Mouse (Mus musculus) heart, adult 2 months (tissue): Measurements from ENCODE around the gene Mlxip. TPM values are rescaled to one million over a fixed set of nuclear protein-coding genes. Genes with fewer than 3 reads are reported as not detected.

Experiments
- DNase-seq, 2 experiments: peaks; one replicate each; pipeline ENCODE4 v3.0.0; 2021
- H3K27ac ChIP-seq: fragments of 200-600 bp; 2 replicates; pipeline ENCODE4 v1.8.1; 2022
- H3K27me3 ChIP-seq: fragments of 200-500 bp; 2 replicates; pipeline ENCODE4 v1.6.1; 2012; ENCODE audit warnings: mild to moderate bottlenecking, low read length, inconsistent platforms, mixed read lengths; ENCODE audit not compliant: control insufficient read depth, insufficient read depth
- H3K36me3 ChIP-seq: fragments of 200-500 bp; 2 replicates; pipeline ENCODE4 v1.6.1; 2012; ENCODE audit warnings: low read length, inconsistent platforms; ENCODE audit not compliant: control insufficient read depth, insufficient read depth
- H3K4me1 ChIP-seq: fragments of 200-500 bp; 2 replicates; pipeline ENCODE4 v1.6.1; 2011; ENCODE audit warnings: low read length; ENCODE audit not compliant: control insufficient read depth, insufficient read depth
- H3K4me3 ChIP-seq: fragments of 200-600 bp; 2 replicates; pipeline ENCODE4 v1.8.1; 2022
- H3K79me2 ChIP-seq: fragments of 200-500 bp; replicated peaks from 2 replicates; pipeline ENCODE4 v1.6.1; 2012; ENCODE audit warnings: mild to moderate bottlenecking, inconsistent platforms, low read length, moderate library complexity, mixed read lengths; ENCODE audit not compliant: control insufficient read depth, insufficient read depth
- H3K9ac ChIP-seq: fragments of 200-500 bp; 2 replicates; pipeline ENCODE4 v1.6.1; 2012; ENCODE audit warnings: low read depth, mild to moderate bottlenecking, control low read depth, inconsistent platforms, low read length, mixed read lengths
- CTCF ChIP-seq: fragments of 200-600 bp; IDR thresholded peaks from 2 replicates; pipeline ENCODE4 v1.8.1; 2022; ENCODE audit warnings: antibody characterized with exemption, mild to moderate bottlenecking, moderate library complexity
- EP300 ChIP-seq: fragments of 200-500 bp; IDR thresholded peaks from 2 replicates; pipeline ENCODE4 v1.6.1; 2011; ENCODE audit warnings: low read depth, low read length, control low read depth; ENCODE audit not compliant: insufficient read depth
- POLR2A ChIP-seq: fragments of 200-500 bp; IDR thresholded peaks from 2 replicates; pipeline ENCODE4 v1.6.1; 2011; ENCODE audit warnings: mild to moderate bottlenecking, low read depth, low read length, control low read depth; ENCODE audit not compliant: insufficient read depth
- WGBS: fragments of 180-500 bp; shearing (Covaris S2); methylation state at CpG from one replicate; pipeline ENCODE4 v1.1.7; 2018; 5-methylcytosine and 5-hydroxymethylcytosine counted together
- intact Hi-C: fragments of 180-260 bp; cut with DNase I; formaldehyde crosslinking; loops from one replicate; pipeline ENCODE4 v1.15.1; 2025
- polyA plus RNA-seq: library from polyadenylated mRNA; depleted of rRNA; stranded (reverse); fragments of >200 nt; gene quantifications from 2 replicates; pipeline ENCODE4 v1.2.3, GENCODE M21; 2012
- total RNA-seq, 2 experiments: library from RNA; stranded (reverse); gene quantifications; 2 replicates each; pipeline ENCODE4 v1.2.3; 2021

Mlxip gene
- total and polyA plus RNA-seq, 3 experiments = 27.8 to 34.3 (median 27.9) TPM

GRCm38 (mm10) chr5:123390536-123391441, 3.8 kb upstream of the Mlxip start:
- Histone ChIP-seq H3K27ac (no peak overlapping the region), H3K27me3 (no peaks in the 10 kb centered on the region), H3K9ac (no peak overlapping the region), H3K36me3 (peaks cover 2% of the 10 kb centered on the region; the same call in 1 of the 2 replicates), H3K4me1 (peaks cover 3% of the 10 kb centered on the region), H3K4me3 (no peak overlapping the region), H3K79me2 (peaks cover 5% of the 10 kb centered on the region)
- WGBS = 26% methylated on average over 17 of the region's 17 CpGs
- no peak for DNase-seq
- TF ChIP-seq CTCF (no peak), POLR2A (no peak), EP300 (no peak)
- intact Hi-C loops = no loop called here

- 24% methylated on average over 5 of the region's 5 CpGs for WGBS
- H3K9ac ChIP-seq = no peak overlapping the region
- intact Hi-C loops = no loop called here
Measured at GRCm38 (mm10) chr5:123391442-123391809, 3.2 kb upstream of the Mlxip start.

GRCm38 (mm10) chr5:123393786-123394302, 754 bp upstream of the Mlxip start:
- intact Hi-C loops = loop anchor here (1.0 to 2.0 kb wide), 3 partner anchors 17 to 42 kb away; no protein-coding TSS in a partner anchor
- H3K36me3 ChIP-seq = peaks cover 21% of the 10 kb centered on the region
- peak overlapping the region; percentile 90 for H3K4me3 ChIP-seq
- H3K9ac ChIP-seq = no peak overlapping the region; the same call in 1 of the 2 replicates
- no peak for TF ChIP-seq POLR2A
- no peak for TF ChIP-seq EP300
- no peak for TF ChIP-seq CTCF
- peaks cover 5% of the 10 kb centered on the region for H3K79me2 ChIP-seq
- peak overlapping the region; percentile 94 for H3K27ac ChIP-seq
- no peak for DNase-seq
- H3K27me3 ChIP-seq = no peaks in the 10 kb centered on the region
- H3K4me1 ChIP-seq = peaks cover 14% of the 10 kb centered on the region
- WGBS = 4% methylated on average over 5 of the region's 5 CpGs

More at GRCm38 (mm10) chr5:123391442-123391809, 3.2 kb upstream of the Mlxip start:
- no peak overlapping the region for H3K4me3 ChIP-seq
- peak in 1 of 2 experiments; percentile 29 for DNase-seq
- TF ChIP-seq CTCF (no peak), EP300 (no peak), POLR2A (no peak)
- H3K27ac ChIP-seq = no peak overlapping the region
- peaks cover 7% of the 10 kb centered on the region for H3K36me3 ChIP-seq
- peaks cover 5% of the 10 kb centered on the region for H3K79me2 ChIP-seq
- H3K27me3 ChIP-seq = no peaks in the 10 kb centered on the region
- peaks cover 6% of the 10 kb centered on the region for H3K4me1 ChIP-seq

GRCm38 (mm10) chr5:123394957-123395881, 621 bp downstream of the Mlxip start:
- no peak for DNase-seq
- Histone ChIP-seq H3K4me3 (peak overlapping the region; percentile 90), H3K9ac (peak overlapping the region; percentile 99), H3K79me2 (peaks cover 5% of the 10 kb centered on the region), H3K27me3 (no peaks in the 10 kb centered on the region), H3K27ac (peak overlapping the region; percentile 94), H3K4me1 (peaks cover 15% of the 10 kb centered on the region), H3K36me3 (peaks cover 24% of the 10 kb centered on the region)
- intact Hi-C loops = loop anchor here (1.0 to 2.0 kb wide), 3 partner anchors 18 to 41 kb away; no protein-coding TSS in a partner anchor
- TF ChIP-seq CTCF (peak; percentile 44), POLR2A (no peak)
- under 1% methylated on average over 65 of the region's 65 CpGs for WGBS

- Histone ChIP-seq H3K79me2 (peaks cover 7% of the 10 kb centered on the region), H3K27ac (peak overlapping the region; percentile 94), H3K9ac (peak overlapping the region; percentile 77), H3K4me3 (peak overlapping the region; percentile 90), H3K4me1 (peaks cover 15% of the 10 kb centered on the region), H3K36me3 (peaks cover 24% of the 10 kb centered on the region), H3K27me3 (no peaks in the 10 kb centered on the region)
- intact Hi-C loops = no loop called here
- no peak for DNase-seq
- TF ChIP-seq CTCF (no peak), EP300 (no peak), POLR2A (no peak)
- WGBS = 7% methylated on average over 8 of the region's 8 CpGs
Measured at GRCm38 (mm10) chr5:123396901-123397464, 2.4 kb downstream of the Mlxip start.
